16 mouse cellular contexts compared by ENCODE assay signal in genomic region chrX:10904072-10904471, GRCm38 (mm10).
DNase-seq lines count a peak whose midpoint lies in the region; ATAC-seq lines count a peak whose summit lies in the region.
"Had no signal": no experiment of that assay in that cellular context is flagged by ENCODE, and none has a peak within 500 bp of the region (broad histone marks: within the 10 kb centered on the region; RNA-seq: fewer than 3 reads in every experiment).

No protein-coding gene starts in this region.

- WGBS in heart, embryonic 12.5 days, result 74% methylated on average over 6 of the region's 6 CpGs

- no peaks in the 10 kb centered on the region for H3K27me3 ChIP-seq in heart, embryonic 12.5 days (replicated peaks)
- H3K27me3 ChIP-seq: neural tube, embryonic 13.5 days had no signal

- H3K36me3 ChIP-seq in heart, embryonic 12.5 days, result no peaks in the 10 kb centered on the region
- H3K36me3 ChIP-seq: G1E; heart, embryonic 13.5 days; neural tube, embryonic 13.5 days had no signal

- no peak overlapping the region for H3K27ac ChIP-seq in heart, embryonic 12.5 days (ENCODE audit: poor library complexity, severe bottlenecking)
- H3K27ac ChIP-seq: heart, embryonic 13.5 days; hindbrain, postnatal 0 days; kidney, postnatal 0 days; macrophage; neural tube, embryonic 13.5 days had no signal

- H3K4me1 ChIP-seq in heart, embryonic 12.5 days (replicated peaks), result no peaks in the 10 kb centered on the region
- H3K4me1 ChIP-seq: heart, embryonic 13.5 days; neural tube, embryonic 13.5 days had no signal

- no peak overlapping the region for H3K4me2 ChIP-seq in heart, embryonic 12.5 days
- H3K4me2 ChIP-seq: heart, embryonic 13.5 days; neural tube, embryonic 13.5 days had no signal

- no peak for ATAC-seq in heart, embryonic 12.5 days (ENCODE audit: insufficient number of reproducible peaks, low FRiP score)
- ATAC-seq in megakaryocyte-erythroid progenitor cell, adult 5-6 weeks (replicated peaks; ENCODE audit: low FRiP score, low TSS enrichment, poor library complexity, severe bottlenecking), result peak; percentile 87
- ATAC-seq: hindbrain, postnatal 0 days had no signal

- H3K9me3 ChIP-seq in heart, embryonic 12.5 days (replicated peaks), result no peaks in the 10 kb centered on the region
- H3K9me3 ChIP-seq: G1E; heart, embryonic 13.5 days; neural tube, embryonic 13.5 days had no signal

- H3K4me3 ChIP-seq in heart, embryonic 12.5 days, result no peak overlapping the region
- H3K4me3 ChIP-seq: heart, embryonic 13.5 days; neural tube, embryonic 13.5 days had no signal

- peak; percentile 96 for DNase-seq in heart, adult 11 months
- peak; percentile 98 for DNase-seq in MEL-GATA-1-ER (ENCODE audit: extremely low read depth, low read depth)
- peak; percentile 25 for DNase-seq in heart, postnatal 4 days
- no peak for DNase-seq in thymus, postnatal 14 days
- DNase-seq in spleen, postnatal 14 days (ENCODE audit: low spot score in 2 of 2), result no peak
- DNase-seq in left cerebral cortex, adult 9 months (ENCODE audit: low spot score in 2 of 2), result no peak
- DNase-seq: B cell, adult 2 months; cerebellum, adult 11-12 months had no signal

- no peak overlapping the region for H3K9ac ChIP-seq in heart, embryonic 12.5 days
- H3K9ac ChIP-seq: heart, embryonic 13.5 days; neural tube, embryonic 13.5 days had no signal

Comparison
In these comparisons a context has a peak if more than half of its experiments do, and no peak if none do; other contexts are left out.
1. DNase-seq: peak in heart, adult 11 months (single experiment), MEL-GATA-1-ER (single experiment) and heart, postnatal 4 days (single experiment); none in thymus, postnatal 14 days (single experiment), spleen, postnatal 14 days (0 of 2) and left cerebral cortex, adult 9 months (0 of 2).